ENCODE assay signal across 8 mouse cellular contexts in the genomic region with DNA sequence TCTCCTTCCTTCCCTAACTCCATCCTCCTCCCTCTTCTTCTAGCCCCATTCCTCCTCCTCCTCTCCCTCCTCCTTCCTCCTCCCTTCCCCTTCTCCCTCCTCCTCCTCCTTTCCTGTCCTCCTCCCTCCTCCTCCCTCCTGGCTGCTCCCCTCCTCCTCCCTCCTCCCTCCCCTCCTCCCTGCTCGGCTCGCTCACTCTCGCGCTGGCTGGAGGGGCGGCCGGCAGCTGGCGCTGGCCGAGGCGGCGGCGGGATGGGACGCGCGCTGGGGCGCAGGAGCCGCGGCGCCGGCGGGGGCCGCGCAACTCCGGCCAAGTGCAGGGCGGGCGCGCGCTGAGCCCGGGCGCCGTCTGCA. TPM values are rescaled to one million over a fixed set of nuclear protein-coding genes. Genes with fewer than 3 reads are reported as not detected.
DNase-seq lines count a peak whose midpoint lies in the region; ATAC-seq lines count a peak whose summit lies in the region.

No protein-coding gene starts in this region.

- H3K9ac ChIP-seq in neural tube, embryonic 12.5 days: peak overlapping the region; percentile 64

- H3K36me3 ChIP-seq in heart, embryonic 10.5 days: no peaks in the 10 kb centered on the region
- H3K36me3 ChIP-seq in limb, embryonic 10.5 days: no peaks in the 10 kb centered on the region
- H3K36me3 ChIP-seq in neural tube, embryonic 12.5 days: no peaks in the 10 kb centered on the region

- H3K4me2 ChIP-seq in neural tube, embryonic 12.5 days (replicated peaks): peak overlapping the region; percentile 95

- H3K9me3 ChIP-seq in heart, embryonic 10.5 days: no peaks in the 10 kb centered on the region
- no peaks in the 10 kb centered on the region for H3K9me3 ChIP-seq in limb, embryonic 10.5 days (replicated peaks)
- no peaks in the 10 kb centered on the region for H3K9me3 ChIP-seq in neural tube, embryonic 12.5 days

- peaks cover 99% of the 10 kb centered on the region for H3K27me3 ChIP-seq in heart, embryonic 10.5 days (ENCODE audit: insufficient read depth, poor library complexity, severe bottlenecking)
- peaks cover 100% of the 10 kb centered on the region for H3K27me3 ChIP-seq in limb, embryonic 10.5 days (ENCODE audit: low read depth, poor library complexity, severe bottlenecking)
- H3K27me3 ChIP-seq in neural tube, embryonic 12.5 days (replicated peaks): peaks cover 49% of the 10 kb centered on the region

- H3K4me1 ChIP-seq in heart, embryonic 10.5 days: peaks cover 28% of the 10 kb centered on the region
- peaks cover 42% of the 10 kb centered on the region for H3K4me1 ChIP-seq in limb, embryonic 10.5 days
- H3K4me1 ChIP-seq in neural tube, embryonic 12.5 days: peaks cover 42% of the 10 kb centered on the region

- H3K27ac ChIP-seq in heart, embryonic 10.5 days: no peak overlapping the region
- H3K27ac ChIP-seq in limb, embryonic 10.5 days: peak overlapping the region; percentile 53
- H3K27ac ChIP-seq in neural tube, embryonic 12.5 days: no peak overlapping the region

- peak; percentile 41 for ATAC-seq in neural tube, embryonic 12.5 days (ENCODE audit: low FRiP score, low read depth)

- 3% methylated on average over 30 of the region's 30 CpGs for WGBS in heart, embryonic 10.5 days
- 2% methylated on average over 30 of the region's 30 CpGs for WGBS in limb, embryonic 10.5 days
- WGBS in neural tube, embryonic 12.5 days: 0% methylated on average over 29 of the region's 30 CpGs

- peak overlapping the region; percentile 64 for H3K4me3 ChIP-seq in heart, embryonic 10.5 days
- H3K4me3 ChIP-seq in limb, embryonic 10.5 days: peak overlapping the region; percentile 60
- H3K4me3 ChIP-seq in neural tube, embryonic 12.5 days: peak overlapping the region; percentile 58

- DNase-seq in heart, embryonic 10.5 days (ENCODE audit: low spot score): no peak
- no peak for DNase-seq in heart, adult 8-10 months (ENCODE audit: low spot score)
- DNase-seq in brain, adult 2 months (ENCODE audit: low read depth, low spot score): peak; percentile 91
- DNase-seq in heart, postnatal 4 days: peak; percentile 25
- DNase-seq in limb, embryonic 10.5 days (ENCODE audit: low spot score): peak; percentile 75
- DNase-seq in spleen, adult 12 weeks (ENCODE audit: low spot score): no peak
- no peak for DNase-seq in ovary, postnatal 14 days (ENCODE audit: low spot score)

RNA-seq across cellular contexts. Expression of a gene that starts 0.6 kb away (rescaled TPM):
- polyA plus RNA-seq in heart, embryonic 10.5 days (2016; fragmentation: Nextera tagmentation; extraction: Ambion mirVana): 0.04 TPM in 1 of 2 replicates, not detected in the other
- total RNA-seq in heart, adult 8-10 months (2022): under 1 TPM in 3 of 4 experiments, not detected in 1; 0.03 to 0.31 (median 0.03) TPM
- total RNA-seq in heart, postnatal 4 days (2021): under 1 TPM in 1 of 2 experiments, not detected in 1; 0.19 TPM
- polyA plus RNA-seq in limb, embryonic 10.5 days (2016; fragmentation: Nextera tagmentation; extraction: Ambion mirVana): 0.03 TPM in 1 of 2 replicates, not detected in the other
- polyA plus RNA-seq in neural tube, embryonic 12.5 days (2016; fragmentation: Nextera tagmentation; extraction: Ambion mirVana): 2.7 and 3.1 TPM in 2 replicates

RNA-seq across cellular contexts. Expression of a gene that starts 56.6 kb away (rescaled TPM):
- 24.2 and 30.1 TPM in 2 replicates for polyA plus RNA-seq in heart, embryonic 10.5 days (2016; fragmentation: Nextera tagmentation; extraction: Ambion mirVana)
- 1 to 10 TPM; 2.2 to 4.3 (median 3.1) TPM for total RNA-seq in heart, adult 8-10 months (2022)
- total RNA-seq in heart, postnatal 4 days (2021): 1 to 10 TPM; 6.6 to 6.9 TPM
- 56.7 and 57.9 TPM in 2 replicates for polyA plus RNA-seq in limb, embryonic 10.5 days (2016; fragmentation: Nextera tagmentation; extraction: Ambion mirVana)
- 63.1 and 67.5 TPM in 2 replicates for polyA plus RNA-seq in neural tube, embryonic 12.5 days (2016; fragmentation: Nextera tagmentation; extraction: Ambion mirVana)

Comparison
In these comparisons a context has a peak if more than half of its experiments do, and no peak if none do; other contexts are left out.
1. DNase-seq: peak in brain, adult 2 months (single experiment), heart, postnatal 4 days (single experiment) and limb, embryonic 10.5 days (single experiment); none in heart, embryonic 10.5 days (single experiment), heart, adult 8-10 months (single experiment), spleen, adult 12 weeks (single experiment) and ovary, postnatal 14 days (single experiment).
2. Peak in every context shown above with its lines, with median percentiles within 50 percentile points of each other: H3K4me3 ChIP-seq.